Mouse (Mus musculus) CD4-positive naive resting alpha-beta T cell, adult 76 days (primary cell): ENCODE measurements around the gene Zfp263. TPM values are rescaled to one million over a fixed set of nuclear protein-coding genes. Genes with fewer than 3 reads are reported as not detected.

Source experiments
- total RNA-seq: library from RNA; stranded (reverse); gene quantifications from one replicate; pipeline ENCODE4 v1.2.4, GENCODE M21; 2023

The Zfp263 gene
- total RNA-seq, result 46.7 TPM

GRCm38 (mm10) chr16:3743503-3744185 lies at the start of gene Zfp263:
TSS of gene Zfp263 (plus strand) at chr16:3744093.

GRCm38 (mm10) chr16:3717980-3718379 lies 25.9 kb upstream of the Zfp263 start, which contains the start of gene Mefv:
TSS of gene Mefv (minus strand) at chr16:3718097.

Other genes starting within 250 kb of the Zfp263 start
- gene Olfr161, start 153.1 kb upstream of the Zfp263 start, total RNA-seq, result not detected
- gene Mefv, start 26.0 kb upstream of the Zfp263 start, total RNA-seq, result 0.73 TPM
- gene Olfr15, start 86.8 kb downstream of the Zfp263 start, total RNA-seq, result not detected
- 0.35 TPM for gene Zfp174, start 103.2 kb downstream of the Zfp263 start, total RNA-seq
- 81.6 TPM for gene Naa60, start 128.3 kb downstream of the Zfp263 start, total RNA-seq
- 28.4 TPM for gene Zfp597, start 140.5 kb downstream of the Zfp263 start, total RNA-seq
- not detected for gene Gm20695, start 140.6 kb downstream of the Zfp263 start, total RNA-seq
- 4.9 TPM for gene 1700037C18Rik, start 164.6 kb downstream of the Zfp263 start, total RNA-seq
- gene Cluap1, start 164.7 kb downstream of the Zfp263 start, total RNA-seq, result 25.7 TPM
- 76.5 TPM for gene Nlrc3, start 232.5 kb downstream of the Zfp263 start, total RNA-seq